Mouse (Mus musculus) bone marrow, adult 2 months (tissue): ENCODE data around the gene Olah.

Experiments used
- CTCF ChIP-seq: fragments of 200-500 bp; IDR thresholded peaks from 2 replicates; pipeline ENCODE4 v1.5.1; 2011; ENCODE audit warnings: low read length, control low read depth; ENCODE audit not compliant: control insufficient read depth, insufficient read depth
- POLR2A ChIP-seq: fragments of 200-500 bp; IDR thresholded peaks from 2 replicates; pipeline ENCODE4 v1.6.1; 2011; ENCODE audit warnings: low read depth, mild to moderate bottlenecking, control low read depth, low read length, borderline replicate concordance; ENCODE audit not compliant: control insufficient read depth

GRCm38 (mm10) chr2:3356311-3356710, 40.7 kb downstream of the Olah start:
- TF ChIP-seq CTCF, result no peak
- TF ChIP-seq POLR2A, result no peak
